ENCODE assay signal across 8 mouse cellular contexts in genomic region chr2:128176391-128177044, GRCm38 (mm10). TPM values are rescaled to one million over a fixed set of nuclear protein-coding genes. Genes with fewer than 3 reads are reported as not detected.
DNase-seq lines count a peak whose midpoint lies in the region; ATAC-seq and TF ChIP-seq lines count a peak whose summit lies in the region.

No protein-coding gene starts in this region.

- no peak overlapping the region for H3K4me2 ChIP-seq in hindbrain, embryonic 15.5 days
- H3K4me2 ChIP-seq in hindbrain, embryonic 11.5 days (replicated peaks; ENCODE audit: low read depth, low read length): no peak overlapping the region
- H3K4me2 ChIP-seq in stomach, embryonic 14.5 days (replicated peaks; ENCODE audit: low read depth, low read length): no peak overlapping the region
- H3K4me2 ChIP-seq in stomach, postnatal 0 days (replicated peaks; ENCODE audit: low read depth): no peak overlapping the region

- H3K9ac ChIP-seq in hindbrain, embryonic 15.5 days: no peak overlapping the region
- no peak overlapping the region for H3K9ac ChIP-seq in hindbrain, embryonic 11.5 days (ENCODE audit: low read depth, low read length)
- no peak overlapping the region for H3K9ac ChIP-seq in stomach, embryonic 14.5 days (replicated peaks; ENCODE audit: low read depth, low read length)
- H3K9ac ChIP-seq in stomach, postnatal 0 days (ENCODE audit: low read length): no peak overlapping the region

- ATAC-seq in hindbrain, embryonic 15.5 days (ENCODE audit: low FRiP score, low read depth): no peak
- ATAC-seq in hindbrain, embryonic 11.5 days (ENCODE audit: low FRiP score): no peak
- no peak for ATAC-seq in stomach, embryonic 14.5 days (ENCODE audit: insufficient number of reproducible peaks, insufficient read depth, low FRiP score, low read depth)
- no peak for ATAC-seq in stomach, postnatal 0 days (ENCODE audit: low FRiP score, low TSS enrichment)

- no peaks in the 10 kb centered on the region for H3K9me3 ChIP-seq in hindbrain, embryonic 15.5 days
- no peaks in the 10 kb centered on the region for H3K9me3 ChIP-seq in hindbrain, embryonic 11.5 days (ENCODE audit: control insufficient read depth, low read length)
- no peaks in the 10 kb centered on the region for H3K9me3 ChIP-seq in stomach, embryonic 14.5 days (ENCODE audit: control insufficient read depth, low read depth, low read length)
- H3K9me3 ChIP-seq in stomach, postnatal 0 days (ENCODE audit: control insufficient read depth, low read length): no peaks in the 10 kb centered on the region

- 39% methylated on average over 12 of the region's 12 CpGs for WGBS in hindbrain, embryonic 15.5 days
- 59% methylated on average over 12 of the region's 12 CpGs for WGBS in hindbrain, embryonic 11.5 days
- 34% methylated on average over 12 of the region's 12 CpGs for WGBS in stomach, embryonic 14.5 days
- WGBS in stomach, postnatal 0 days: 32% methylated on average over 12 of the region's 12 CpGs

- H3K27me3 ChIP-seq in hindbrain, embryonic 15.5 days: no peaks in the 10 kb centered on the region
- H3K27me3 ChIP-seq in hindbrain, embryonic 11.5 days (ENCODE audit: control insufficient read depth, insufficient read depth, low read length): no peaks in the 10 kb centered on the region
- no peaks in the 10 kb centered on the region for H3K27me3 ChIP-seq in stomach, embryonic 14.5 days (ENCODE audit: control insufficient read depth, insufficient read depth, low read length)
- no peaks in the 10 kb centered on the region for H3K27me3 ChIP-seq in stomach, postnatal 0 days (ENCODE audit: control insufficient read depth, insufficient read depth, low read length)

- TF ChIP-seq EP300 in stomach, postnatal 0 days (optimal IDR thresholded peaks at IDR 0.05): no peak

- H3K4me3 ChIP-seq in hindbrain, embryonic 15.5 days: no peak overlapping the region
- H3K4me3 ChIP-seq in hindbrain, embryonic 11.5 days (ENCODE audit: low read depth, low read length): no peak overlapping the region
- H3K4me3 ChIP-seq in stomach, embryonic 14.5 days (ENCODE audit: low read depth, low read length): no peak overlapping the region
- H3K4me3 ChIP-seq in stomach, postnatal 0 days (ENCODE audit: low read depth, low read length): no peak overlapping the region

- TF ChIP-seq CTCF in stomach, postnatal 0 days (IDR thresholded peaks at IDR 0.05; ENCODE audit: low read depth): no peak

- peaks cover 19% of the 10 kb centered on the region for H3K4me1 ChIP-seq in hindbrain, embryonic 15.5 days (replicated peaks)
- peaks cover 2% of the 10 kb centered on the region; the same call in 1 of the 2 replicates for H3K4me1 ChIP-seq in hindbrain, embryonic 11.5 days (replicated peaks; ENCODE audit: control insufficient read depth, insufficient read depth, low read length)
- peaks cover 30% of the 10 kb centered on the region for H3K4me1 ChIP-seq in stomach, embryonic 14.5 days (ENCODE audit: control insufficient read depth, insufficient read depth, low read length)
- 0 out of 2 replicates have a peak, but pooled peaks cover 3% of the 10 kb centered on the region for H3K4me1 ChIP-seq in stomach, postnatal 0 days (replicated peaks; ENCODE audit: control insufficient read depth, insufficient read depth)

- no peaks in the 10 kb centered on the region for H3K36me3 ChIP-seq in hindbrain, embryonic 15.5 days
- no peaks in the 10 kb centered on the region for H3K36me3 ChIP-seq in hindbrain, embryonic 11.5 days (ENCODE audit: control insufficient read depth, insufficient read depth, low read length)
- no peaks in the 10 kb centered on the region for H3K36me3 ChIP-seq in stomach, embryonic 14.5 days (ENCODE audit: control insufficient read depth, insufficient read depth, low read length)
- H3K36me3 ChIP-seq in stomach, postnatal 0 days (ENCODE audit: control insufficient read depth, insufficient read depth, low read length): no peaks in the 10 kb centered on the region

- no peak for DNase-seq in hindbrain, embryonic 11.5 days (ENCODE audit: low spot score)
- DNase-seq in stomach, postnatal 0 days (ENCODE audit: low spot score): no peak
- peak; percentile 51 for DNase-seq in heart, postnatal 4 days
- DNase-seq in embryo, embryonic 10 days (ENCODE audit: low spot score): no peak
- no peak for DNase-seq in left cerebral cortex, adult 8-10 months (ENCODE audit: low spot score in 2 of 2)
- DNase-seq in ovary, postnatal 14 days (ENCODE audit: low spot score): no peak

- peak overlapping the region; percentile 13; the same call in 1 of the 2 replicates for H3K27ac ChIP-seq in hindbrain, embryonic 15.5 days (replicated peaks)
- no peak overlapping the region for H3K27ac ChIP-seq in hindbrain, embryonic 11.5 days (ENCODE audit: low read depth, low read length)
- H3K27ac ChIP-seq in stomach, embryonic 14.5 days (ENCODE audit: low read length): peak overlapping the region; percentile 80; the same call in 1 of the 2 replicates
- H3K27ac ChIP-seq in stomach, postnatal 0 days (replicated peaks): no peak overlapping the region

RNA-seq across cellular contexts. Expression of gene Bcl2l11, which starts 50.7 kb away (rescaled TPM):
- 12.7 and 13.4 TPM in 2 replicates for polyA plus RNA-seq in hindbrain, embryonic 15.5 days (2015; fragmentation: Nextera tagmentation; extraction: Ambion mirVana)
- polyA plus RNA-seq in hindbrain, embryonic 11.5 days (2014; fragmentation: Nextera tagmentation; extraction: Ambion mirVana): 15.7 and 17.2 TPM in 2 replicates
- 19.9 and 22.6 TPM in 2 replicates for polyA plus RNA-seq in stomach, embryonic 14.5 days (2014; fragmentation: Nextera tagmentation; extraction: Ambion mirVana)
- polyA plus RNA-seq in stomach, postnatal 0 days (2015; fragmentation: Nextera tagmentation; extraction: Ambion mirVana): 6.2 and 8.0 TPM in 2 replicates
- 10 to 100 TPM; 28.2 to 29.9 TPM for total RNA-seq in heart, postnatal 4 days (2021)
- 1 to 10 TPM; 5.2 to 5.9 (median 5.4) TPM for total RNA-seq in left cerebral cortex, adult 8-10 months (2022)

Comparison
In these comparisons a context has a peak if more than half of its experiments do, and no peak if none do; other contexts are left out.
1. H3K27ac ChIP-seq: peak in hindbrain, embryonic 15.5 days (single experiment) and stomach, embryonic 14.5 days (single experiment); none in hindbrain, embryonic 11.5 days (single experiment) and stomach, postnatal 0 days (single experiment).